Comparison of ENCODE assay signal across 13 mouse cellular contexts in genomic region chr2:172982776-172983561, GRCm38 (mm10). TPM values are rescaled to one million over a fixed set of nuclear protein-coding genes. Genes with fewer than 3 reads are reported as not detected.
DNase-seq lines count a peak whose midpoint lies in the region; ATAC-seq and TF ChIP-seq lines count a peak whose summit lies in the region.
"Had no signal": no experiment of that assay in that cellular context is flagged by ENCODE, and none has a peak within 500 bp of the region (broad histone marks: within the 10 kb centered on the region; RNA-seq: fewer than 3 reads in every experiment).

No protein-coding gene starts in this region.

- no peaks in the 10 kb centered on the region for H3K79me2 ChIP-seq in heart, adult 2 months (replicated peaks; ENCODE audit: control insufficient read depth, insufficient read depth, low read length)

- no peak for TF ChIP-seq POLR2A in heart, adult 2 months (IDR thresholded peaks at IDR 0.05; ENCODE audit: insufficient read depth, low read depth, low read length)

- 43% methylated on average over 9 of the region's 9 CpGs for WGBS in heart, adult 2 months
- 44% methylated on average over 9 of the region's 9 CpGs for WGBS in lung, postnatal 0 days
- WGBS in forebrain, embryonic 10.5 days = 79% methylated on average over 9 of the region's 9 CpGs

- H3K36me3 ChIP-seq in heart, adult 2 months (ENCODE audit: control insufficient read depth, insufficient read depth, low read length) = no peaks in the 10 kb centered on the region
- no peaks in the 10 kb centered on the region for H3K36me3 ChIP-seq in lung, postnatal 0 days (ENCODE audit: insufficient read depth, low read length)
- no peaks in the 10 kb centered on the region for H3K36me3 ChIP-seq in forebrain, embryonic 10.5 days (replicated peaks)
- H3K36me3 ChIP-seq: midbrain, embryonic 10.5 days had no signal

- H3K27me3 ChIP-seq in heart, adult 2 months (ENCODE audit: control insufficient read depth, insufficient read depth, low read length) = no peaks in the 10 kb centered on the region
- no peaks in the 10 kb centered on the region for H3K27me3 ChIP-seq in lung, postnatal 0 days (replicated peaks; ENCODE audit: insufficient read depth, low read length)
- H3K27me3 ChIP-seq in forebrain, embryonic 10.5 days (ENCODE audit: poor library complexity, severe bottlenecking) = 0 out of 2 replicates have a peak, but pooled peaks cover 9% of the 10 kb centered on the region

- H3K9me3 ChIP-seq in lung, postnatal 0 days (ENCODE audit: low read length) = no peaks in the 10 kb centered on the region
- H3K9me3 ChIP-seq in forebrain, embryonic 10.5 days = peaks cover 6% of the 10 kb centered on the region

- no peak for DNase-seq in heart, adult 2 months
- no peak for DNase-seq in heart, postnatal 14 days
- DNase-seq in lung, postnatal 0 days (ENCODE audit: low spot score) = no peak
- DNase-seq in lung, postnatal 25 days (ENCODE audit: low spot score) = no peak
- DNase-seq in kidney, postnatal 25 days = peak; percentile 81 to 89
- DNase-seq in thymus, postnatal 4 days = peak; percentile 49
- DNase-seq in forebrain, embryonic 10.5 days (ENCODE audit: extremely low spot score, low spot score) = no peak
- DNase-seq in T-cell, adult 2 months (ENCODE audit: low spot score) = no peak
- DNase-seq: cerebellum, adult 2 months had no signal

- TF ChIP-seq CTCF in heart, adult 2 months (IDR thresholded peaks at IDR 0.05) = peak; percentile 62
- TF ChIP-seq CTCF in lung, postnatal 0 days (IDR thresholded peaks at IDR 0.05) = peak; percentile 34

- intact Hi-C loops in heart, adult 2 months (cut with DNase I) = no loop called here
- intact Hi-C loops in heart, postnatal 14 days (cut with DNase I) = no loop called here

- TF ChIP-seq EP300 in heart, adult 2 months (IDR thresholded peaks at IDR 0.05; ENCODE audit: insufficient read depth, low read depth, low read length) = no peak
- TF ChIP-seq EP300 in lung, postnatal 0 days (IDR thresholded peaks at IDR 0.05) = no peak

- no peaks in the 10 kb centered on the region for H3K4me1 ChIP-seq in heart, adult 2 months (ENCODE audit: control insufficient read depth, insufficient read depth, low read length)
- no peaks in the 10 kb centered on the region for H3K4me1 ChIP-seq in lung, postnatal 0 days (ENCODE audit: insufficient read depth, low read depth, low read length)
- H3K4me1 ChIP-seq in forebrain, embryonic 10.5 days = peaks cover 18% of the 10 kb centered on the region

- no peak overlapping the region for H3K4me2 ChIP-seq in lung, postnatal 0 days (replicated peaks; ENCODE audit: low read depth, low read length)

- H3K27ac ChIP-seq in heart, adult 2 months = no peak overlapping the region
- H3K27ac ChIP-seq in lung, postnatal 0 days (ENCODE audit: low read length) = no peak overlapping the region
- no peak overlapping the region for H3K27ac ChIP-seq in forebrain, embryonic 10.5 days
- H3K27ac ChIP-seq: liver, embryonic 14.5 days; midbrain, embryonic 10.5 days had no signal

- no peak overlapping the region for H3K4me3 ChIP-seq in heart, adult 2 months
- H3K4me3 ChIP-seq in lung, postnatal 0 days (ENCODE audit: low read depth, low read length) = no peak overlapping the region
- H3K4me3 ChIP-seq in forebrain, embryonic 10.5 days = no peak overlapping the region
- H3K4me3 ChIP-seq: midbrain, embryonic 10.5 days had no signal

- no peak overlapping the region for H3K9ac ChIP-seq in heart, adult 2 months (ENCODE audit: low read depth, low read length)
- H3K9ac ChIP-seq in lung, postnatal 0 days (replicated peaks; ENCODE audit: low read depth) = no peak overlapping the region
- H3K9ac ChIP-seq: liver, embryonic 14.5 days had no signal

- no peak for ATAC-seq in lung, postnatal 0 days

RNA-seq across cellular contexts. Expression of gene Spo11, which starts 5.5 kb away (rescaled TPM):
- not detected for total RNA-seq in heart, adult 2 months (2021)
- 0.14 TPM in 1 of 2 replicates, not detected in the other for polyA plus RNA-seq in heart, adult 2 months (2012; rRNA removed)
- total RNA-seq in heart, postnatal 14 days (2021) = under 1 TPM; 0.07 to 0.93 TPM
- not detected in 2 replicates for polyA plus RNA-seq in lung, postnatal 0 days (2015; fragmentation: Nextera tagmentation; extraction: Ambion mirVana)
- polyA plus RNA-seq in forebrain, embryonic 10.5 days (2016; fragmentation: Nextera tagmentation; extraction: Ambion mirVana) = 0.42 and 0.73 TPM in 2 replicates
- total RNA-seq: adrenal gland, adult 18-20 months had no signal

RNA-seq across cellular contexts. Expression of gene Rae1, which starts 16.9 kb away (rescaled TPM):
- total RNA-seq in heart, adult 2 months (2021) = 10 to 100 TPM; 22.8 to 23.0 TPM
- 27.8 and 44.8 TPM in 2 replicates for polyA plus RNA-seq in heart, adult 2 months (2012; rRNA removed)
- total RNA-seq in heart, postnatal 14 days (2021) = 10 to 100 TPM; 29.6 to 32.7 TPM
- 64.3 and 68.6 TPM in 2 replicates for polyA plus RNA-seq in lung, postnatal 0 days (2015; fragmentation: Nextera tagmentation; extraction: Ambion mirVana)
- polyA plus RNA-seq in forebrain, embryonic 10.5 days (2016; fragmentation: Nextera tagmentation; extraction: Ambion mirVana) = 168 TPM in 2 replicates

RNA-seq across cellular contexts. Expression of gene Rbm38, which starts 37.3 kb away (rescaled TPM):
- 100 to 1,000 TPM; 173 to 203 TPM for total RNA-seq in heart, adult 2 months (2021)
- 342 and 529 TPM in 2 replicates for polyA plus RNA-seq in heart, adult 2 months (2012; rRNA removed)
- total RNA-seq in heart, postnatal 14 days (2021) = 100 to 1,000 TPM; 198 to 232 TPM
- 12.8 and 15.2 TPM in 2 replicates for polyA plus RNA-seq in lung, postnatal 0 days (2015; fragmentation: Nextera tagmentation; extraction: Ambion mirVana)
- polyA plus RNA-seq in forebrain, embryonic 10.5 days (2016; fragmentation: Nextera tagmentation; extraction: Ambion mirVana) = 119 and 123 TPM in 2 replicates

RNA-seq across cellular contexts. Expression of gene Bmp7, which starts 42.8 kb away (rescaled TPM):
- total RNA-seq in heart, adult 2 months (2021) = under 1 TPM; 0.86 to 0.94 TPM
- 1.4 and 2.1 TPM in 2 replicates for polyA plus RNA-seq in heart, adult 2 months (2012; rRNA removed)
- total RNA-seq in heart, postnatal 14 days (2021) = 1 to 10 TPM; 1.7 to 2.6 TPM
- polyA plus RNA-seq in lung, postnatal 0 days (2015; fragmentation: Nextera tagmentation; extraction: Ambion mirVana) = 1.1 and 1.7 TPM in 2 replicates
- 21.2 and 21.4 TPM in 2 replicates for polyA plus RNA-seq in forebrain, embryonic 10.5 days (2016; fragmentation: Nextera tagmentation; extraction: Ambion mirVana)
- total RNA-seq: neutrophil, adult 5-6 weeks had no signal

Comparison
In these comparisons a context has a peak if more than half of its experiments do, and no peak if none do; other contexts are left out.
1. DNase-seq: peak in kidney, postnatal 25 days (2 of 2) and thymus, postnatal 4 days (single experiment); none in heart, adult 2 months (0 of 2), heart, postnatal 14 days (0 of 2), lung, postnatal 0 days (single experiment), lung, postnatal 25 days (single experiment), forebrain, embryonic 10.5 days (single experiment) and T-cell, adult 2 months (single experiment).